Mouse (Mus musculus) effector memory CD4-positive, alpha-beta T cell, adult 7 months (primary cell): ENCODE measurements around the gene Rasl11b. TPM values are rescaled to one million over a fixed set of nuclear protein-coding genes. Genes with fewer than 3 reads are reported as not detected.

Source experiments
- polyA plus RNA-seq: library from polyadenylated mRNA; unstranded; fragments of 100-300 nt; shearing (Covaris generic); gene quantifications from one replicate; pipeline ENCODE4 v1.2.1, GENCODE M21; 2017

The Rasl11b gene
- 0.90 TPM for polyA plus RNA-seq

GRCm38 (mm10) chr5:74194841-74195613 lies at the start of gene Rasl11b:
Gene Rasl11b, plus strand, starts transcription at chr5:74195286.

Other genes with a start within 250 kb of the Rasl11b start
- 3.1 TPM for gene Usp46, start 126.9 kb upstream of the Rasl11b start, polyA plus RNA-seq